Mouse (Mus musculus) cerebellum, postnatal 36 days (tissue): Measurements from ENCODE around the gene Aipl1.

ENCODE experiments used
- DNase-seq, 2 experiments: peaks; one replicate each; pipeline ENCODE4 v3.0.0; 2021 to 2022; ENCODE audit warnings: mixed read lengths in 2 of 2

The Aipl1 gene

GRCm38 (mm10) chr11:72050168-72050894, 13.0 kb upstream of the Aipl1 start:
- DNase-seq: peak in 1 of 2 experiments; percentile 33

- no peak for DNase-seq
Observed at GRCm38 (mm10) chr11:72049171-72049759, 12.0 kb upstream of the Aipl1 start.

GRCm38 (mm10) chr11:72048730-72049129, 11.4 kb upstream of the Aipl1 start:
- no peak for DNase-seq

- DNase-seq: no peak
Observed at GRCm38 (mm10) chr11:72044231-72044630, 6.9 kb upstream of the Aipl1 start.

- DNase-seq: no peak
Observed at GRCm38 (mm10) chr11:72042631-72043030, 5.3 kb upstream of the Aipl1 start.

GRCm38 (mm10) chr11:72041768-72042607, 4.7 kb upstream of the Aipl1 start, which contains the start of gene Pimreg:
TSS of gene Pimreg (plus strand) at chr11:72042032.
- peak; percentile 78 to 81 for DNase-seq

- no peak for DNase-seq
Observed at GRCm38 (mm10) chr11:72041290-72041767, 4.0 kb upstream of the Aipl1 start.

- DNase-seq: no peak
Observed at GRCm38 (mm10) chr11:72039599-72040386, 2.5 kb upstream of the Aipl1 start.

GRCm38 (mm10) chr11:72037996-72038395, 687 bp upstream of the Aipl1 start:
- DNase-seq: peak; percentile 76 to 85

- no peak for DNase-seq
Observed at GRCm38 (mm10) chr11:72032589-72032988, 4.7 kb downstream of the Aipl1 start.

GRCm38 (mm10) chr11:72032091-72032490, 5.2 kb downstream of the Aipl1 start:
- no peak for DNase-seq

- no peak for DNase-seq
Observed at GRCm38 (mm10) chr11:72031353-72031752, 6.0 kb downstream of the Aipl1 start.

GRCm38 (mm10) chr11:72029143-72029542, 8.2 kb downstream of the Aipl1 start:
- DNase-seq: peak; percentile 29 to 30

GRCm38 (mm10) chr11:72027836-72028235, 9.5 kb downstream of the Aipl1 start:
- no peak for DNase-seq

GRCm38 (mm10) chr11:72026516-72026915, 10.8 kb downstream of the Aipl1 start:
- no peak for DNase-seq

- DNase-seq: no peak
Observed at GRCm38 (mm10) chr11:72025843-72026242, 11.5 kb downstream of the Aipl1 start.

- DNase-seq: peak; percentile 77 to 85
Observed at GRCm38 (mm10) chr11:72024193-72024781, 13.0 kb downstream of the Aipl1 start.

- DNase-seq: peak; percentile 37 to 54
Observed at GRCm38 (mm10) chr11:72023581-72023980, 13.7 kb downstream of the Aipl1 start.

- no peak for DNase-seq
Observed at GRCm38 (mm10) chr11:72022827-72023226, 14.5 kb downstream of the Aipl1 start.

GRCm38 (mm10) chr11:72021015-72021414, 16.3 kb downstream of the Aipl1 start:
- DNase-seq: no peak

GRCm38 (mm10) chr11:72017253-72017601, 20.1 kb downstream of the Aipl1 start:
- no peak for DNase-seq
